Mouse (Mus musculus) heart, embryonic 13.5 days (tissue): ENCODE results near the gene Clasp1. TPM values are rescaled to one million over a fixed set of nuclear protein-coding genes. Genes with fewer than 3 reads are reported as not detected.

Source experiments
- ATAC-seq: fragments of 200-750 bp; cut with Nextera tagmentation; 2 replicates; pipeline ENCODE4 v1.8.0; 2017; ENCODE audit warnings: moderate TSS enrichment; ENCODE audit not compliant: insufficient number of reproducible peaks, low FRiP score, low TSS enrichment; ENCODE audit errors: extremely low read depth
- H3K27ac ChIP-seq: fragments of 300-500 bp; sonication (generic); replicated peaks from 2 replicates; pipeline ENCODE4 v1.5.1; 2015; ENCODE audit warnings: moderate library complexity, mild to moderate bottlenecking, inconsistent platforms
- H3K27me3 ChIP-seq: fragments of 300-500 bp; sonication (generic); replicated peaks from 2 replicates; pipeline ENCODE4 v1.6.1; 2015; ENCODE audit warnings: mild to moderate bottlenecking, inconsistent platforms
- H3K36me3 ChIP-seq: fragments of 300-500 bp; sonication (generic); 2 replicates; pipeline ENCODE4 v1.6.1; 2015; ENCODE audit warnings: mild to moderate bottlenecking, inconsistent platforms
- H3K4me1 ChIP-seq: fragments of 300-500 bp; sonication (generic); 2 replicates; pipeline ENCODE4 v1.6.1; 2015; ENCODE audit warnings: inconsistent platforms
- H3K4me2 ChIP-seq: fragments of 300-500 bp; sonication (generic); 2 replicates; pipeline ENCODE4 v1.6.1; 2015; ENCODE audit warnings: inconsistent platforms, mild to moderate bottlenecking, moderate library complexity
- H3K4me3 ChIP-seq: fragments of 300-500 bp; sonication (generic); 2 replicates; pipeline ENCODE4 v1.5.1; 2015; ENCODE audit warnings: moderate library complexity, mild to moderate bottlenecking, inconsistent platforms
- H3K9ac ChIP-seq: fragments of 300-500 bp; sonication (generic); 2 replicates; pipeline ENCODE4 v1.6.1; 2015; ENCODE audit warnings: inconsistent platforms, mild to moderate bottlenecking, moderate library complexity
- H3K9me3 ChIP-seq: fragments of 300-500 bp; sonication (generic); 2 replicates; pipeline ENCODE4 v1.6.1; 2016; ENCODE audit warnings: inconsistent platforms
- WGBS: fragments of 180-500 bp; shearing (Covaris S2); methylation state at CpG from one replicate; pipeline ENCODE4 v1.1.7; 2015; ENCODE audit warnings: mixed read lengths; 5-methylcytosine and 5-hydroxymethylcytosine counted together
- polyA plus RNA-seq: library from polyadenylated mRNA; unstranded; fragments of >200 nt; fragmentation: Nextera tagmentation; extraction: Ambion mirVana; gene quantifications from 2 replicates; pipeline ENCODE4 v1.2.1, GENCODE M21; 2015

Gene Clasp1
- polyA plus RNA-seq, 1 experiment from 2014 or later: 73.2 TPM

GRCm38 (mm10) chr1:118501691-118502090, 112.8 kb downstream of the Clasp1 start:
- Histone ChIP-seq H3K9ac (no peak overlapping the region), H3K36me3 (peaks cover 94% of the 10 kb centered on the region), H3K4me1 (no peaks in the 10 kb centered on the region), H3K4me2 (no peak overlapping the region), H3K27ac (no peak overlapping the region), H3K9me3 (no peaks in the 10 kb centered on the region), H3K27me3 (no peaks in the 10 kb centered on the region), H3K4me3 (no peak overlapping the region)
- no peak for ATAC-seq
- WGBS: 84% methylated on average over 2 of the region's 2 CpGs

- no peak overlapping the region for H3K27ac ChIP-seq
- H3K36me3 ChIP-seq: peaks cover 100% of the 10 kb centered on the region
- 85% methylated on average over 1 of the region's 1 CpGs for WGBS
- no peak overlapping the region for H3K4me3 ChIP-seq
- ATAC-seq: no peak
- no peak overlapping the region for H3K9ac ChIP-seq
- H3K4me1 ChIP-seq: peaks cover 5% of the 10 kb centered on the region
- H3K27me3 ChIP-seq: no peaks in the 10 kb centered on the region
- H3K4me2 ChIP-seq: no peak overlapping the region
- no peaks in the 10 kb centered on the region for H3K9me3 ChIP-seq
Observed at GRCm38 (mm10) chr1:118505746-118506145, 116.9 kb downstream of the Clasp1 start.

- no peaks in the 10 kb centered on the region for H3K27me3 ChIP-seq
- ATAC-seq: peak; percentile 53; the same call in 1 of the 2 replicates
- 48% methylated on average over 3 of the region's 3 CpGs for WGBS
- no peaks in the 10 kb centered on the region for H3K9me3 ChIP-seq
- peak overlapping the region; percentile 84 for H3K27ac ChIP-seq
- peaks cover 17% of the 10 kb centered on the region for H3K4me1 ChIP-seq
- H3K36me3 ChIP-seq: peaks cover 100% of the 10 kb centered on the region
- no peak overlapping the region for H3K4me3 ChIP-seq
- no peak overlapping the region for H3K4me2 ChIP-seq
- H3K9ac ChIP-seq: no peak overlapping the region
Observed at GRCm38 (mm10) chr1:118510996-118511395, 122.1 kb downstream of the Clasp1 start.

GRCm38 (mm10) chr1:118511738-118512530, 123.1 kb downstream of the Clasp1 start:
- no peak overlapping the region for H3K4me2 ChIP-seq
- H3K4me1 ChIP-seq: peaks cover 17% of the 10 kb centered on the region
- H3K9me3 ChIP-seq: no peaks in the 10 kb centered on the region
- no peaks in the 10 kb centered on the region for H3K27me3 ChIP-seq
- no peak for ATAC-seq
- peak overlapping the region; percentile 84 for H3K27ac ChIP-seq
- H3K9ac ChIP-seq: no peak overlapping the region
- H3K4me3 ChIP-seq: no peak overlapping the region
- H3K36me3 ChIP-seq: peaks cover 100% of the 10 kb centered on the region
- 86% methylated on average over 8 of the region's 8 CpGs for WGBS

- Histone ChIP-seq H3K4me3 (no peak overlapping the region), H3K4me2 (no peak overlapping the region), H3K36me3 (peaks cover 91% of the 10 kb centered on the region), H3K9ac (no peak overlapping the region), H3K9me3 (no peaks in the 10 kb centered on the region), H3K27me3 (no peaks in the 10 kb centered on the region), H3K4me1 (peaks cover 6% of the 10 kb centered on the region; the same call in 1 of the 2 replicates), H3K27ac (no peak overlapping the region)
- WGBS: 60% methylated on average over 7 of the region's 7 CpGs
- no peak for ATAC-seq
Observed at GRCm38 (mm10) chr1:118516256-118516655, 127.4 kb downstream of the Clasp1 start.

- no peak for ATAC-seq
- Histone ChIP-seq H3K4me3 (no peak overlapping the region), H3K36me3 (peaks cover 84% of the 10 kb centered on the region), H3K4me2 (no peak overlapping the region), H3K9me3 (no peaks in the 10 kb centered on the region), H3K4me1 (no peaks in the 10 kb centered on the region), H3K9ac (no peak overlapping the region), H3K27ac (no peak overlapping the region), H3K27me3 (no peaks in the 10 kb centered on the region)
- 86% methylated on average over 6 of the region's 6 CpGs for WGBS
Observed at GRCm38 (mm10) chr1:118523161-118523560, 134.3 kb downstream of the Clasp1 start.

GRCm38 (mm10) chr1:118525336-118525735, 136.5 kb downstream of the Clasp1 start:
- Histone ChIP-seq H3K4me2 (no peak overlapping the region), H3K36me3 (peaks cover 88% of the 10 kb centered on the region), H3K4me3 (no peak overlapping the region), H3K9me3 (no peaks in the 10 kb centered on the region), H3K9ac (no peak overlapping the region), H3K27me3 (no peaks in the 10 kb centered on the region), H3K27ac (no peak overlapping the region), H3K4me1 (no peaks in the 10 kb centered on the region)
- ATAC-seq: no peak
- WGBS: 74% methylated on average over 9 of the region's 9 CpGs

- no peak overlapping the region for H3K4me3 ChIP-seq
- no peak overlapping the region for H3K4me2 ChIP-seq
- H3K36me3 ChIP-seq: peaks cover 97% of the 10 kb centered on the region
- no peak overlapping the region for H3K27ac ChIP-seq
- H3K9me3 ChIP-seq: no peaks in the 10 kb centered on the region
- H3K27me3 ChIP-seq: no peaks in the 10 kb centered on the region
- no peak for ATAC-seq
- H3K9ac ChIP-seq: no peak overlapping the region
- 93% methylated on average over 1 of the region's 1 CpGs for WGBS
- H3K4me1 ChIP-seq: 0 out of 2 replicates have a peak, but pooled peaks cover under 1% of the 10 kb centered on the region
Observed at GRCm38 (mm10) chr1:118529213-118529612, 140.4 kb downstream of the Clasp1 start.

GRCm38 (mm10) chr1:118531259-118531658, 142.4 kb downstream of the Clasp1 start:
- WGBS: 83% methylated on average over 3 of the region's 3 CpGs
- Histone ChIP-seq H3K27me3 (no peaks in the 10 kb centered on the region), H3K4me3 (no peak overlapping the region), H3K9me3 (no peaks in the 10 kb centered on the region), H3K4me1 (0 out of 2 replicates have a peak, but pooled peaks cover 3% of the 10 kb centered on the region), H3K36me3 (peaks cover 100% of the 10 kb centered on the region), H3K9ac (no peak overlapping the region), H3K27ac (no peak overlapping the region), H3K4me2 (no peak overlapping the region)
- ATAC-seq: no peak

GRCm38 (mm10) chr1:118536021-118536420, 147.2 kb downstream of the Clasp1 start:
- H3K27me3 ChIP-seq: no peaks in the 10 kb centered on the region
- 0 out of 2 replicates have a peak, but pooled peaks cover 3% of the 10 kb centered on the region for H3K4me1 ChIP-seq
- no peak for ATAC-seq
- no peak overlapping the region for H3K27ac ChIP-seq
- WGBS: 88% methylated on average over 15 of the region's 15 CpGs
- no peak overlapping the region for H3K4me3 ChIP-seq
- H3K4me2 ChIP-seq: no peak overlapping the region
- H3K9ac ChIP-seq: no peak overlapping the region
- H3K9me3 ChIP-seq: no peaks in the 10 kb centered on the region
- H3K36me3 ChIP-seq: peaks cover 91% of the 10 kb centered on the region

GRCm38 (mm10) chr1:118539046-118539445, 150.2 kb downstream of the Clasp1 start:
- no peak overlapping the region for H3K9ac ChIP-seq
- no peak overlapping the region for H3K27ac ChIP-seq
- H3K4me2 ChIP-seq: no peak overlapping the region
- H3K27me3 ChIP-seq: no peaks in the 10 kb centered on the region
- no peaks in the 10 kb centered on the region for H3K9me3 ChIP-seq
- H3K36me3 ChIP-seq: peaks cover 91% of the 10 kb centered on the region
- no peak for ATAC-seq
- no peak overlapping the region for H3K4me3 ChIP-seq
- WGBS: 85% methylated on average over 6 of the region's 6 CpGs
- 0 out of 2 replicates have a peak, but pooled peaks cover 3% of the 10 kb centered on the region for H3K4me1 ChIP-seq

GRCm38 (mm10) chr1:118542880-118543279, 154.0 kb downstream of the Clasp1 start:
- H3K9me3 ChIP-seq: no peaks in the 10 kb centered on the region
- H3K9ac ChIP-seq: no peak overlapping the region
- no peak overlapping the region for H3K4me2 ChIP-seq
- WGBS: 86% methylated on average over 7 of the region's 7 CpGs
- peaks cover 96% of the 10 kb centered on the region for H3K36me3 ChIP-seq
- H3K4me1 ChIP-seq: no peaks in the 10 kb centered on the region
- H3K4me3 ChIP-seq: no peak overlapping the region
- no peak overlapping the region for H3K27ac ChIP-seq
- no peak for ATAC-seq
- no peaks in the 10 kb centered on the region for H3K27me3 ChIP-seq
